Mouse (Mus musculus): Measurements from ENCODE around the gene Olfr644.

DNA sequence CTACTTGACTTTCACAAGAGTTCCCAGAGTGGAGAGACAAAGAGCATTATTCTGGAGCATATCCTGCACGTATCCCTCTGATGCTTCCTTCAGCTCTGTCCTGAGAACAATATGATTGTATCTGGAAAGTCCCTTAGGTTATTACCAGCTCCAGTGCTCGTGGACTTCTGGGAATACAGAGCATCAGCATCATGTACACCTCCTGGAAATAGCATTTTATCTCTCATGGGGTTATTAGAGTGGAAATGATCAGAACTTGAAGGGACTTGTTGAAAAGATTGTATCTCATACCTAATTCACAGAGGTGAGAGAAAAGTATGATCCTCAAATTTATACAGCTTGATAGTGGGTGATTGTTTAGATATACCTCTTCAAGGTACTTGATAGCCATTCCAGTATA, 10.3 kb downstream of the Olfr644 start, which contains the start of gene 4930516K23Rik:
- no peak for TF ChIP-seq CTCF (conservative IDR thresholded peaks at IDR 0.05; ENCODE audit: low read length)
- no peak for TF ChIP-seq NANOG (IDR thresholded peaks at IDR 0.05; ENCODE audit: borderline replicate concordance, low read length)
